Mouse (Mus musculus): ENCODE results near the gene Dapk2. TPM values are rescaled to one million over a fixed set of nuclear protein-coding genes. Genes with fewer than 3 reads are reported as not detected.

The Dapk2 gene
- total and polyA plus RNA-seq, 3 experiments: 7.5 to 24.4 (median 9.8) TPM

GRCm38 (mm10) chr9:66274657-66275056 is 116.6 kb downstream of the Dapk2 start:
- peaks cover 38% of the 10 kb centered on the region for H3K36me3 ChIP-seq (replicated peaks)
- no peak overlapping the region for H3K4me3 ChIP-seq (ENCODE audit: low read depth, low read length)
- no peaks in the 10 kb centered on the region for H3K27me3 ChIP-seq (ENCODE audit: insufficient read depth, low read length)
- DNase-seq (ENCODE audit: low spot score): no peak
- H3K9me3 ChIP-seq (replicated peaks): no peaks in the 10 kb centered on the region
- TF ChIP-seq TAL1 (conservative IDR thresholded peaks at IDR 0.05; ENCODE audit: low read depth, low read length) (no peak), GATA1 (IDR thresholded peaks at IDR 0.05; ENCODE audit: borderline replicate concordance, low read length) (no peak), CTCF (IDR thresholded peaks at IDR 0.05; ENCODE audit: low read depth, low read length) (no peak), GATA2 (IDR thresholded peaks at IDR 0.05; ENCODE audit: borderline replicate concordance, low read depth, low read length) (no peak), POLR2AphosphoS5 (IDR thresholded peaks at IDR 0.05; ENCODE audit: insufficient replicate concordance, low read depth, low read length) (no peak)
- no peak for ATAC-seq (ENCODE audit: extremely low read depth, insufficient number of reproducible peaks, low FRiP score, poor library complexity, severe bottlenecking)
- peaks cover 68% of the 10 kb centered on the region for H3K4me1 ChIP-seq (ENCODE audit: insufficient read depth, low read depth, low read length)

GRCm38 (mm10) chr9:66275267-66275991 is 117.4 kb downstream of the Dapk2 start:
- ATAC-seq (ENCODE audit: extremely low read depth, insufficient number of reproducible peaks, low FRiP score, poor library complexity, severe bottlenecking): no peak
- Histone ChIP-seq H3K27me3 (ENCODE audit: insufficient read depth, low read length) (no peaks in the 10 kb centered on the region), H3K9me3 (replicated peaks) (no peaks in the 10 kb centered on the region), H3K36me3 (replicated peaks) (peaks cover 32% of the 10 kb centered on the region), H3K4me3 (ENCODE audit: low read depth, low read length) (no peak overlapping the region; the same call in 1 of the 2 replicates), H3K4me1 (ENCODE audit: insufficient read depth, low read depth, low read length) (peaks cover 71% of the 10 kb centered on the region)
- DNase-seq (ENCODE audit: low spot score): no peak
- TF ChIP-seq POLR2AphosphoS5 (IDR thresholded peaks at IDR 0.05; ENCODE audit: insufficient replicate concordance, low read depth, low read length): no peak
- TF ChIP-seq GATA1 (IDR thresholded peaks at IDR 0.05; ENCODE audit: borderline replicate concordance, low read length): no peak
- TF ChIP-seq CTCF (IDR thresholded peaks at IDR 0.05; ENCODE audit: low read depth, low read length): no peak
- TF ChIP-seq TAL1 (conservative IDR thresholded peaks at IDR 0.05; ENCODE audit: low read depth, low read length): no peak

GRCm38 (mm10) chr9:66276062-66276461 is 118.0 kb downstream of the Dapk2 start:
- peaks cover 30% of the 10 kb centered on the region for H3K36me3 ChIP-seq (replicated peaks)
- DNase-seq (ENCODE audit: low spot score) (no peak), ATAC-seq (ENCODE audit: extremely low read depth, insufficient number of reproducible peaks, low FRiP score, poor library complexity, severe bottlenecking) (no peak)
- H3K4me3 ChIP-seq (ENCODE audit: low read depth, low read length): no peak overlapping the region
- H3K27me3 ChIP-seq (ENCODE audit: insufficient read depth, low read length): no peaks in the 10 kb centered on the region
- no peak for TF ChIP-seq POLR2AphosphoS5 (IDR thresholded peaks at IDR 0.05; ENCODE audit: insufficient replicate concordance, low read depth, low read length)
- TF ChIP-seq CTCF (IDR thresholded peaks at IDR 0.05; ENCODE audit: low read depth, low read length): no peak
- no peak for TF ChIP-seq GATA2 (IDR thresholded peaks at IDR 0.05; ENCODE audit: borderline replicate concordance, low read depth, low read length)
- no peak for TF ChIP-seq GATA1 (IDR thresholded peaks at IDR 0.05; ENCODE audit: borderline replicate concordance, low read length)
- TF ChIP-seq TAL1 (conservative IDR thresholded peaks at IDR 0.05; ENCODE audit: low read depth, low read length): no peak
- no peaks in the 10 kb centered on the region for H3K9me3 ChIP-seq (replicated peaks)
- peaks cover 75% of the 10 kb centered on the region for H3K4me1 ChIP-seq (ENCODE audit: insufficient read depth, low read depth, low read length)

GRCm38 (mm10) chr9:66276697-66277385 is 118.8 kb downstream of the Dapk2 start:
- H3K4me1 ChIP-seq (ENCODE audit: insufficient read depth, low read depth, low read length): peaks cover 76% of the 10 kb centered on the region
- peak overlapping the region; percentile 50; the same call in 1 of the 2 replicates for H3K4me3 ChIP-seq (ENCODE audit: low read depth, low read length)
- peaks cover 22% of the 10 kb centered on the region for H3K36me3 ChIP-seq (replicated peaks)
- ATAC-seq (ENCODE audit: extremely low read depth, insufficient number of reproducible peaks, low FRiP score, poor library complexity, severe bottlenecking) (peak; percentile 90), DNase-seq (ENCODE audit: low spot score) (peak; percentile 47)
- TF ChIP-seq POLR2AphosphoS5 (IDR thresholded peaks at IDR 0.05; ENCODE audit: insufficient replicate concordance, low read depth, low read length) (no peak), CTCF (IDR thresholded peaks at IDR 0.05; ENCODE audit: low read depth, low read length) (no peak), TAL1 (conservative IDR thresholded peaks at IDR 0.05; ENCODE audit: low read depth, low read length) (peak; percentile 79)
- no peaks in the 10 kb centered on the region for H3K9me3 ChIP-seq (replicated peaks)
- no peaks in the 10 kb centered on the region for H3K27me3 ChIP-seq (ENCODE audit: insufficient read depth, low read length)

- ATAC-seq (ENCODE audit: extremely low read depth, insufficient number of reproducible peaks, low FRiP score, poor library complexity, severe bottlenecking) (no peak), DNase-seq (ENCODE audit: low spot score) (no peak)
- TF ChIP-seq GATA1 (IDR thresholded peaks at IDR 0.05; ENCODE audit: borderline replicate concordance, low read length) (no peak), POLR2AphosphoS5 (IDR thresholded peaks at IDR 0.05; ENCODE audit: insufficient replicate concordance, low read depth, low read length) (no peak), CTCF (IDR thresholded peaks at IDR 0.05; ENCODE audit: low read depth, low read length) (no peak)
- Histone ChIP-seq H3K9me3 (replicated peaks) (0 out of 2 replicates have a peak, but pooled peaks cover 3% of the 10 kb centered on the region), H3K4me3 (ENCODE audit: low read depth, low read length) (no peak overlapping the region), H3K4me1 (ENCODE audit: insufficient read depth, low read depth, low read length) (peaks cover 71% of the 10 kb centered on the region), H3K36me3 (replicated peaks) (peaks cover 2% of the 10 kb centered on the region), H3K27me3 (ENCODE audit: insufficient read depth, low read length) (no peaks in the 10 kb centered on the region)
These were observed 121.6 kb downstream of the Dapk2 start for GRCm38 (mm10) chr9:66279647-66280046.

- Histone ChIP-seq H3K4me1 (ENCODE audit: insufficient read depth, low read depth, low read length) (peaks cover 63% of the 10 kb centered on the region), H3K9me3 (replicated peaks) (0 out of 2 replicates have a peak, but pooled peaks cover 3% of the 10 kb centered on the region), H3K27me3 (ENCODE audit: insufficient read depth, low read length) (no peaks in the 10 kb centered on the region), H3K36me3 (replicated peaks) (no peaks in the 10 kb centered on the region), H3K4me3 (ENCODE audit: low read depth, low read length) (no peak overlapping the region)
- DNase-seq (ENCODE audit: low spot score) (no peak), ATAC-seq (ENCODE audit: extremely low read depth, insufficient number of reproducible peaks, low FRiP score, poor library complexity, severe bottlenecking) (no peak)
- TF ChIP-seq POLR2AphosphoS5 (IDR thresholded peaks at IDR 0.05; ENCODE audit: insufficient replicate concordance, low read depth, low read length) (no peak), CTCF (IDR thresholded peaks at IDR 0.05; ENCODE audit: low read depth, low read length) (no peak), GATA1 (IDR thresholded peaks at IDR 0.05; ENCODE audit: borderline replicate concordance, low read length) (no peak), TAL1 (conservative IDR thresholded peaks at IDR 0.05; ENCODE audit: low read depth, low read length) (no peak), GATA2 (IDR thresholded peaks at IDR 0.05; ENCODE audit: borderline replicate concordance, low read depth, low read length) (no peak)
These were observed 122.5 kb downstream of the Dapk2 start for GRCm38 (mm10) chr9:66280496-66280895.

Measured in G1E (cell line).